Mouse (Mus musculus) embryonic facial prominence, embryonic 14.5 days (tissue): ENCODE measurements at regions not wholly inside any gene's neighbourhood (a gene's known extent, or its start where the extent isn't known, plus 50 kb on each side); places are given as distances from the start of the nearest gene placed in this dataset.

ENCODE experiments used
- ATAC-seq: fragments of 200-750 bp; cut with Nextera tagmentation; 2 replicates; pipeline ENCODE4 v1.8.0; 2017; ENCODE audit warnings: low read depth, moderate number of reproducible peaks, moderate TSS enrichment
- DNase-seq: peaks from one replicate; pipeline ENCODE4 v3.0.0-alpha.2; 2015; ENCODE audit warnings: low spot score
- H3K27ac ChIP-seq: fragments of 300-500 bp; sonication (generic); replicated peaks from 2 replicates; pipeline ENCODE4 v1.5.1; 2014; ENCODE audit warnings: low read depth, mild to moderate bottlenecking, low read length, moderate library complexity
- H3K27me3 ChIP-seq: fragments of 300-500 bp; sonication (generic); replicated peaks from 2 replicates; pipeline ENCODE4 v1.6.1; 2014; ENCODE audit warnings: low read length; ENCODE audit not compliant: control insufficient read depth, insufficient read depth
- H3K36me3 ChIP-seq: fragments of 300-500 bp; sonication (generic); 2 replicates; pipeline ENCODE4 v1.6.1; 2014; ENCODE audit warnings: low read length, mixed read lengths; ENCODE audit not compliant: control insufficient read depth, insufficient read depth
- H3K4me1 ChIP-seq: fragments of 300-500 bp; sonication (generic); 2 replicates; pipeline ENCODE4 v1.6.1; 2014; ENCODE audit warnings: antibody characterized with exemption, low read length; ENCODE audit not compliant: control insufficient read depth, insufficient read depth
- H3K4me2 ChIP-seq: fragments of 300-500 bp; sonication (generic); 2 replicates; pipeline ENCODE4 v1.6.1; 2014; ENCODE audit warnings: low read depth, mild to moderate bottlenecking, low read length, moderate library complexity, mixed read lengths
- H3K4me3 ChIP-seq: fragments of 300-500 bp; sonication (generic); 2 replicates; pipeline ENCODE4 v1.5.1; 2014; ENCODE audit warnings: low read depth, mild to moderate bottlenecking, low read length
- H3K9ac ChIP-seq: fragments of 300-500 bp; sonication (generic); 2 replicates; pipeline ENCODE4 v1.6.1; 2014; ENCODE audit warnings: low read depth, mild to moderate bottlenecking, low read length, moderate library complexity, mixed read lengths
- H3K9me3 ChIP-seq: fragments of 300-500 bp; sonication (generic); 2 replicates; pipeline ENCODE4 v1.6.1; 2016; ENCODE audit warnings: low read length; ENCODE audit not compliant: control insufficient read depth
- WGBS: fragments of 180-500 bp; shearing (Covaris S2); extraction: QIAGEN DNeasy Blood & Tissue Kit; methylation state at CpG from one replicate; pipeline ENCODE4 v1.1.7; 2014; 5-methylcytosine and 5-hydroxymethylcytosine counted together

DNA sequence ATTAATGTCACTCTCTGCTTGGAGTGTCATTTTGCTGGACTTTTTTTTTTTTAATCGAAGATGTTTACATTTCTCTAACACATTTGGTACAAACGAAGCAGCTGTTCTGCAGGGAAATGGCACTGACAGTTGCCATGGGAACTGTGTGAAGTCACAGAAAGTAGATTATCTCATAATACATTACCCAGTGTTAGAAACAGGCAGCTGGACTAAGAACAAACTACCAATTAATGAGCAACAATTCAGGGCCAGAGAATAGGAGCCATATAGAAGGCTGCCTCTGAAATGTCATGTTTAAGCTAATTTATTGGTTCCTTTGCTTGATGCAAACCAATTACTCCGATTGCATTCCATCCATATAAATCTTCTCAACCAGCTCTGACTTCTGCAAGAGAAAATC, 159.3 kb upstream of the Large1 start:
- ATAC-seq (no peak), DNase-seq (peak; percentile 1)
- Histone ChIP-seq H3K9ac (no peak overlapping the region), H3K27ac (no peak overlapping the region), H3K36me3 (no peaks in the 10 kb centered on the region), H3K27me3 (no peaks in the 10 kb centered on the region), H3K4me1 (no peaks in the 10 kb centered on the region), H3K9me3 (no peaks in the 10 kb centered on the region), H3K4me2 (no peak overlapping the region), H3K4me3 (no peak overlapping the region)
- WGBS = 69% methylated on average over 3 of the region's 3 CpGs
